Comparison of ENCODE assay signal across 4 mouse cellular contexts in genomic region chr7:111897016-111897415, GRCm38 (mm10).
"Had no signal": no experiment of that assay in that cellular context is flagged by ENCODE, and none has a peak within 500 bp of the region (broad histone marks: within the 10 kb centered on the region; RNA-seq: fewer than 3 reads in every experiment).

No protein-coding gene starts in this region.

- DNase-seq: kidney, adult 18-20 months; spleen, adult 18-20 months; thymus, adult 2 months; thymus, postnatal 25 days had no signal
